19 mouse cellular contexts compared by ENCODE assay signal in the genomic region with DNA sequence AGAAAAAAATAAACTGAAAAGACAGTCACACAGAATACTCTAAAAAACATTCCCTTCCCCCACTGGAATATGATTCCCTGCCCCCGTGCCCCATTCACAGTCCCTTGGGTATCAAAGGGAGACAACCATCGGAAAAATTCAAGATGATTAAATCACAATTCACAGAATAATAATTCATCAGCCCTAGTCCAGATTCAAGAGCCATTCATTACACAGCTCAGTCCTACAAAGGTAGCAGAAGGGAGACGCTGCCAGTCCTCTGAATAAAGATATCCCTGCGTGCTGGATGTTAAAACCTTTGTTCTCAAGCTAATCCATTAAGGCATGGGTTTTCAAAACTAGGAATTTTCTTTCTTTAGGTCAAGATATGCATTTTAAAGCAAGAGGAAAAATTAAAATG. TPM values are rescaled to one million over a fixed set of nuclear protein-coding genes. Genes with fewer than 3 reads are reported as not detected.
A peak's percentile ranks its signal among the peaks of the same experiment; 100 is the strongest.
DNase-seq lines count a peak whose midpoint lies in the region; ATAC-seq lines count a peak whose summit lies in the region.
"Had no signal": no experiment of that assay in that cellular context is flagged by ENCODE, and none has a peak within 500 bp of the region (broad histone marks: within the 10 kb centered on the region; RNA-seq: fewer than 3 reads in every experiment).

No protein-coding gene starts in this region.

- H3K36me3 ChIP-seq in neural tube, embryonic 11.5 days (ENCODE audit: control insufficient read depth, insufficient read depth, low read length), result no peaks in the 10 kb centered on the region
- H3K36me3 ChIP-seq in hindbrain, embryonic 13.5 days, result no peaks in the 10 kb centered on the region
- no peaks in the 10 kb centered on the region for H3K36me3 ChIP-seq in midbrain, embryonic 14.5 days (ENCODE audit: control insufficient read depth, insufficient read depth, low read length)
- H3K36me3 ChIP-seq: limb, embryonic 13.5 days had no signal

- no peak for ATAC-seq in neural tube, embryonic 11.5 days (ENCODE audit: insufficient read depth, low FRiP score, low TSS enrichment)
- ATAC-seq in hindbrain, embryonic 13.5 days (ENCODE audit: low FRiP score), result peak; percentile 76
- ATAC-seq in midbrain, embryonic 14.5 days (ENCODE audit: low FRiP score, low TSS enrichment), result peak; percentile 60; the same call in 1 of the 2 replicates

- no peaks in the 10 kb centered on the region for H3K27me3 ChIP-seq in neural tube, embryonic 11.5 days (ENCODE audit: control insufficient read depth, insufficient read depth, low read length)
- H3K27me3 ChIP-seq in hindbrain, embryonic 13.5 days, result no peaks in the 10 kb centered on the region
- H3K27me3 ChIP-seq in midbrain, embryonic 14.5 days (ENCODE audit: control insufficient read depth, insufficient read depth, low read length), result no peaks in the 10 kb centered on the region
- H3K27me3 ChIP-seq: limb, embryonic 13.5 days had no signal

- intact Hi-C loops in heart, postnatal 25 days (cut with DNase I), result no loop called here

- H3K4me3 ChIP-seq in neural tube, embryonic 11.5 days (ENCODE audit: low read depth, low read length), result 0 out of 2 replicates have a peak overlapping the region, but pooled peaks have one; percentile 6
- H3K4me3 ChIP-seq in hindbrain, embryonic 13.5 days, result peak overlapping the region; percentile 51
- H3K4me3 ChIP-seq in midbrain, embryonic 14.5 days (replicated peaks; ENCODE audit: low read depth, low read length), result peak overlapping the region; percentile 51
- H3K4me3 ChIP-seq: left cerebral cortex, adult 2 months; limb, embryonic 13.5 days had no signal

- no peak for DNase-seq in neural tube, embryonic 11.5 days (ENCODE audit: low spot score)
- no peak for DNase-seq in neural tube, embryonic 10.5 days (ENCODE audit: extremely low spot score, low spot score)
- peak; percentile 67 for DNase-seq in midbrain, embryonic 14.5 days
- no peak for DNase-seq in cerebellum, postnatal 36 days
- no peak for DNase-seq in lung, postnatal 14 days
- no peak for DNase-seq in heart, postnatal 25 days (ENCODE audit: low spot score)
- DNase-seq in urinary bladder, postnatal 4 days (ENCODE audit: low spot score in 2 of 2), result no peak
- DNase-seq: adrenal gland, postnatal 14 days; cerebellum, adult 8-10 months; gastrocnemius, postnatal 25 days; heart, postnatal 4 days; kidney, adult 18-20 months; kidney, postnatal 4 days; thymus, adult 18-20 months had no signal

- H3K9ac ChIP-seq in neural tube, embryonic 11.5 days (ENCODE audit: low read length), result 0 out of 2 replicates have a peak overlapping the region, but pooled peaks have one; percentile 15
- H3K9ac ChIP-seq in hindbrain, embryonic 13.5 days, result peak overlapping the region; percentile 80
- H3K9ac ChIP-seq in midbrain, embryonic 14.5 days (replicated peaks; ENCODE audit: low read length), result peak overlapping the region; percentile 71
- H3K9ac ChIP-seq: limb, embryonic 13.5 days had no signal

- H3K4me2 ChIP-seq in neural tube, embryonic 11.5 days (ENCODE audit: low read depth), result no peak overlapping the region
- peak overlapping the region; percentile 64 for H3K4me2 ChIP-seq in hindbrain, embryonic 13.5 days
- H3K4me2 ChIP-seq in midbrain, embryonic 14.5 days (ENCODE audit: low read length), result peak overlapping the region; percentile 67
- H3K4me2 ChIP-seq: heart, embryonic 11.5 days; limb, embryonic 13.5 days had no signal

- no peaks in the 10 kb centered on the region for H3K9me3 ChIP-seq in neural tube, embryonic 11.5 days (ENCODE audit: control insufficient read depth, low read length)
- no peaks in the 10 kb centered on the region for H3K9me3 ChIP-seq in hindbrain, embryonic 13.5 days
- no peaks in the 10 kb centered on the region for H3K9me3 ChIP-seq in midbrain, embryonic 14.5 days (ENCODE audit: control insufficient read depth, low read length)
- H3K9me3 ChIP-seq: limb, embryonic 13.5 days had no signal

- WGBS in neural tube, embryonic 11.5 days, result 55% methylated on average over 4 of the region's 4 CpGs
- 10% methylated on average over 4 of the region's 4 CpGs for WGBS in hindbrain, embryonic 13.5 days
- WGBS in midbrain, embryonic 14.5 days, result 3% methylated on average over 4 of the region's 4 CpGs

- H3K4me1 ChIP-seq in neural tube, embryonic 11.5 days (ENCODE audit: control insufficient read depth, insufficient read depth, low read length), result peaks cover 3% of the 10 kb centered on the region; the same call in 1 of the 2 replicates
- peaks cover 42% of the 10 kb centered on the region for H3K4me1 ChIP-seq in hindbrain, embryonic 13.5 days (replicated peaks)
- peaks cover 35% of the 10 kb centered on the region for H3K4me1 ChIP-seq in midbrain, embryonic 14.5 days (ENCODE audit: control insufficient read depth, insufficient read depth, low read length)

- no peak overlapping the region for H3K27ac ChIP-seq in neural tube, embryonic 11.5 days (ENCODE audit: low read depth, low read length)
- peak overlapping the region; percentile 91 for H3K27ac ChIP-seq in hindbrain, embryonic 13.5 days
- H3K27ac ChIP-seq in midbrain, embryonic 14.5 days (replicated peaks; ENCODE audit: low read depth, low read length), result peak overlapping the region; percentile 88
- H3K27ac ChIP-seq: left cerebral cortex, adult 2 months; limb, embryonic 13.5 days; macrophage had no signal

RNA-seq across cellular contexts. Expression of a gene that starts 36.5 kb away (rescaled TPM):
- polyA plus RNA-seq in neural tube, embryonic 11.5 days (2014; fragmentation: Nextera tagmentation; extraction: Ambion mirVana), result 10.3 and 12.3 TPM in 2 replicates
- 19.8 and 23.6 TPM in 2 replicates for polyA plus RNA-seq in hindbrain, embryonic 13.5 days (2015; fragmentation: Nextera tagmentation; extraction: Ambion mirVana)
- polyA plus RNA-seq in midbrain, embryonic 14.5 days (2014; fragmentation: Nextera tagmentation; extraction: Ambion mirVana), result 34.8 and 38.6 TPM in 2 replicates
- total RNA-seq in heart, postnatal 25 days (2021), result 100 to 1,000 TPM; 140 to 166 TPM

RNA-seq across cellular contexts. Expression of a gene that starts 45.8 kb away (rescaled TPM):
- 16.2 and 17.8 TPM in 2 replicates for polyA plus RNA-seq in neural tube, embryonic 11.5 days (2014; fragmentation: Nextera tagmentation; extraction: Ambion mirVana)
- polyA plus RNA-seq in hindbrain, embryonic 13.5 days (2015; fragmentation: Nextera tagmentation; extraction: Ambion mirVana), result 11.0 and 11.5 TPM in 2 replicates
- 9.8 and 11.6 TPM in 2 replicates for polyA plus RNA-seq in midbrain, embryonic 14.5 days (2014; fragmentation: Nextera tagmentation; extraction: Ambion mirVana)
- 1 to 10 TPM; 6.1 to 6.7 TPM for total RNA-seq in heart, postnatal 25 days (2021)
- polyA plus RNA-seq: macrophage had no signal

Comparison
In these comparisons a context has a peak if more than half of its experiments do, and no peak if none do; other contexts are left out.
1. H3K9ac ChIP-seq: peak in every context shown above with its lines; median percentile 80 in hindbrain, embryonic 13.5 days; 71 in midbrain, embryonic 14.5 days; 15 in neural tube, embryonic 11.5 days.